Mouse (Mus musculus) gastrocnemius, postnatal 14 days (tissue): ENCODE data around the gene Slc10a1. TPM values are rescaled to one million over a fixed set of nuclear protein-coding genes. Genes with fewer than 3 reads are reported as not detected.

Experiments used
- DNase-seq: peaks from one replicate; pipeline ENCODE4 v3.0.0; 2021; ENCODE audit warnings: mixed read lengths
- intact Hi-C: fragments of 180-260 bp; cut with DNase I; formaldehyde crosslinking; loops from one replicate; pipeline ENCODE4 v1.15.1; 2025; ENCODE audit warnings: low total_unique reads
- long read RNA-seq, 2 experiments: library from polyadenylated mRNA; stranded (forward); transcript quantifications; one replicate each; pipeline ENCODE4 v2.0.0; 2021
- total RNA-seq, 2 experiments: library from RNA; stranded (reverse); gene quantifications; 2 replicates each; pipeline ENCODE4 v1.2.3; 2021

Gene Slc10a1
- total RNA-seq: not detected
- long read RNA-seq, experiment 1: 0 reads
- long read RNA-seq, experiment 2: 0 reads

DNA sequence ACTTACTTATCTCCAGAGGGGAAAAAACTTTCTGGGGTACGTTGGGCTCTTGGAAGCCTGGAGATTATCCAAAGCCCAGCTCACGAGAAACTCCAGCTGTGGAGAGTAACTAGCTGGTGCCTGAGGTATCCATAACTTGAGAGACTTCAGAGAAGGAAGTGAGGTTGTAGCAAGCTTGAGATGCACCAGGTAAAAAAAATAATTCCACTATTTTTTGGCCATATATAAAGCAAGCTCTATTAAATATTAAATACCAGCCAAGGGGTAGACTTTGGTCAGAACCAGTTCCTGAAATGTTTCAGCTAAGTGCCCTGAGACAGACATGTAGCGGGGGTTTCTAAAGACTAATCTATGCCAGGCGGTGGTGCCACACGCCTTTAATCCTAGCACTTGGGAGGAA is at the start of gene Slc10a1:
Slc10a1 (minus strand) TSS at position 101 of the 400 bp plus-strand sequence.
- intact Hi-C loops: no loop called here
- DNase-seq: no peak

DNA sequence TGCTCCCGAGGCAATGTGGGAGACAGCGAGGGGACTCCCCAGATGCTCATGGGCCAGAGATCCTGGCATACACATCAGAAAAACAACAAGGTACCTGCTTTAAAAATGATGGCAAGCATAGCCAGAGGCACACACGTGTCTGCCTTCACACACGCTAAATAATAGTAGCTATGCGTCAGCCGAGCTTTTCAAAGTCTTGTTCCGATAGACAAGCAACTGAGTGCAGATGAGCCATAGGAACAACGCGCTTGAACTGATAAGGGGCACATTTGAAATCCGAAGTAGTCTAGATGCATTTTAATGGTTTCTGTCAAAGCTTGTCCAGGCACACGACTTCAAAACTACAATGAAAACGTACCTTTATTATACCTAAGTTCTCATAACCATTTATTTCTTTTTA is 49.1 kb upstream of the Slc10a1 start:
- DNase-seq: no peak
- intact Hi-C loops: no loop called here

DNA sequence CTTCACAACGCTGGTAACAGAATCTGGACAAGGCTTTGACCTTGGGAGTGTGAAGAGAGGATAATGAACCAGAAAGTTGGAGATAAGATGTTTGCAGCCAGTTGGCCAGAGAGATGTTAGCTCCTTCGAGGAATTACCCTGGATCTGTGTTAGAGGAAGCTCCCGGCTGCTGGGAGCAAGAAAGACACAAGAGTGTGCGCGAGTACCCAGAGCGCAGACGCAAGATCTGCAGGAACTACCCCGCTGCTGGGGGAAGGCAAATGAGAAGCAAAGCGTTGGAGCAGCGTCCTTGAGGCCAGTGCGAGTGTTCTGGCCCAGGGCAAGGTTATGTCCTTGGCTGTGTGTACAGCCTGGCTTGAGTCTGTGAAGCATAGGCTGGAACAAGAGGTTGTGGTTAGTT is 45.0 kb upstream of the Slc10a1 start:
- intact Hi-C loops: no loop called here
- DNase-seq: no peak

DNA sequence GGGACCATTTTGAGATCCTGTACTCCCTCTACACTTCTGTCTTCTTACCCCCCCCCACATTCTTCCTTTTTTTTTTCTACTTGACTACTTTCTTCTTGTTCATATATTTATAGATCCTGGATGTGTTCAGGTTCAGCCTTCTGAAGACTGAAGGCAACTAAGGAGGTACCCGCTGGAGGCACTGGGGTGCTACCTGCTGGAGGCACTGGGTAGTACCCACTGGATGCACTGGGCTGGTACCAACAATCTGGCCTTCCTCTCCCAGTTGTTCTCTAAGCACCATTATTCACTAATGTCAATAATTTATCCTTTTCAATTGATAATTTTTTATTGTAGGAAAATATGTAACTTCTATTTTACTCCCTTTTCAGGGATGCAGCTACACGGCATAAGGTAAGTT is 43.5 kb upstream of the Slc10a1 start:
- intact Hi-C loops: no loop called here
- no peak for DNase-seq

DNA sequence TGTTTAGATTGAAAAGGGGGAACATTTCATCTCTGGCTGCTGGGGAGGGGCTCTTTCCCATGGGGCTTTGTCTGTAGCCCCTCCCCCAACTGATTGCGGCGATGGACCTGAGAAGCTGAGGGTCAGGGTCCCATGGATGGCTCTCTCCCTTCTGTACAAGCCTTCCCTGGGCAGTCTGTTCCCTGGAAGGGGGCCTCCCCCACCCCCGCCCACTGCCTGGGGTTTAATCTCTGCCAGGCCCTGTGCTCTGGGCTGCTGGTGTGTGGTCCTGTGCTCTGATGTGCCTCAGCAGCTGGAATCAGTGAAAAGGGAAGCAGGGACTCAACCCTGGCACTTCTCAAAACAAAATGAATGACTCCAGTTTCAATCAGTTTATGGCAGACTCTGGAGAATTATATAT is 41.3 kb upstream of the Slc10a1 start:
- DNase-seq: no peak
- intact Hi-C loops: no loop called here

DNA sequence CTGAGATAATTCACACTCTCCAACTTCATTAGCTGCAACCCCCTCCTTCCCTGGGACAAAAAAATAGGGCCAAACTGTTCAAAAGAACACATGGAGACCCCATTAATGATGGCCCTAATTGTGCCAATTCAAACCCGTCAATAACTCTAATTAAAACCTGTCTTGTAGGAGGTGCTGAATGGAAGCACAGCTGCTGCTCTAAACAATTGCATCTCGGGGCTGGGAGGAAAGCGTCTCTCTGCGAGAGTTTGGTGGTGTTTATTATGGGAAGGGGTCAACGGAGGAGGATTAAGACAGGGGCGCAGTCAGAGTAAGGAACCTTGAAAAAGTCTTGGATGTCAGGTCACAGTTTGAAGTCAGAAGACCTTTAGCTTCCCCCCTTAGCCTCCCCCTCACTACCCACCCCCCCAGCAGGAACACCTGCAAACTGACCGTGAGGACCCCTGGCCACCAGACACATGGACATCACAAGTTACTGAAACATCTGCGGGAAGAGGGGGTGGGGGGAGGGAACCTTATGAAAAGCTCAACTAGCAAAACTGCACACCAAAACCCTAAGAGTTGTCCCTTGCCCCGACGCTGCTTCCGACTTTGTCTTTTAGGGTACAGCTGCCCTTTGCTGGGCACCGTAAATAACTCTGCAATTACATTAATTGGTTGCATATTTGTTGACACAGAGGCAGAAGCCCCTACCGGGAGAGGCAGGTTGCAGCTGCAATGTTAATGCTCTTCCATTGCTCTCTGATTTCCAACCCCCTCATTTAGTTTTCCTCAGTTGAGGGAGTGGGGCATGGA is 34.5 kb upstream of the Slc10a1 start:
- DNase-seq: no peak
- intact Hi-C loops: no loop called here

DNA sequence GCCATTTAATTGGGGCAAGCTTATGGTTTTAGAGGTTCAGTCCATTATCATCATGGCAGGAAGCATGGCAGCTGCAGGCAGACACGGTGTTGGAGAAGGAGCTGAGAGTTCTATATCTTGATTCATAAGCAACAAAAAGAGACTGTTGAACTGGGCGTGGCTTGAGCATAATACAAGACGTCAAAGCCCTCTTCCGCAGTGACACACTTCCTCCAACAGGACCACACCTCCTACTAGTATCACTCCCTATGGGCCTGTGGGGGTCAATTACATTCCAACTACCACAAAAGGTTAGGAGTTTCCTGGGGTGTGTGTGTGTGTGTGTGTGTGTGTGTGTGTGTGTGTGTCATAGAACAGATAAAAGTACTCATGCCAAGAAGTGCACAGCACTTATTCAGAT is 32.4 kb upstream of the Slc10a1 start:
- intact Hi-C loops: no loop called here

DNA sequence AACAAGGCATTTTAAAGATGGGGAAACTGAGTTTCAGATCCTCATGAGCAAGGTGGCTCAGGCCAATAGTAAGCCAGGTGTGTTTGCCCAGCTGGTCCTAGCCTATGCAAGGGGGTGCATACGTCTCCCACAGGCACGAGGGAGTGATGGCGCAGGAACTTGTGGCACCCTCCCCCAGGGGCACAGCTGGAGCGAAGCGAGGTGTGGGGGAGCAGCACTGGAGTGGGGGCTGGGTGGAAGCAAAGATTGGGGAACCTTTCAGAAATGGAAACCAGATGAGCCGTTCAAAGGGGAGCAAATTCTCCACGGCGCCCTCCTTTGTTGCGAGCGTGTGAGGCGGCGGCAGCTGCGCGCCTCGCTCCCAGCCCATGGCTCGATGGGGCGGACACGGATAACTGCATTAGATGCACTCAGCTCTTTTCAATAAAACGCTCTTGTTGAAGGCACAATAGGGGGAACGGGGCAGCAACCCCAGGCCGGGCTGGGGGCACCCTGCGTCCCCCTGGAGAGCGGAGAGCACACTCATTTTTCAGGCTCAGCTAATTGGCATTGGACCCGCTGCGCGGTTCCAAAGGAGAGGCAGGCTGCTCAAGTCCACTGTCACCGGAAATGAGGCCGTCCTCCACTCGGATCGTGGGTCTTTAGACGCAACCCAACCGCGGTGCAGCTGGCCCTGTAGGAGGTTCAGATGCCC is 30.2 kb upstream of the Slc10a1 start:
- intact Hi-C loops: no loop called here
- DNase-seq: peak; percentile 6

More for the DNA sequence above, 32.4 kb upstream of the Slc10a1 start:
- DNase-seq: no peak

DNA sequence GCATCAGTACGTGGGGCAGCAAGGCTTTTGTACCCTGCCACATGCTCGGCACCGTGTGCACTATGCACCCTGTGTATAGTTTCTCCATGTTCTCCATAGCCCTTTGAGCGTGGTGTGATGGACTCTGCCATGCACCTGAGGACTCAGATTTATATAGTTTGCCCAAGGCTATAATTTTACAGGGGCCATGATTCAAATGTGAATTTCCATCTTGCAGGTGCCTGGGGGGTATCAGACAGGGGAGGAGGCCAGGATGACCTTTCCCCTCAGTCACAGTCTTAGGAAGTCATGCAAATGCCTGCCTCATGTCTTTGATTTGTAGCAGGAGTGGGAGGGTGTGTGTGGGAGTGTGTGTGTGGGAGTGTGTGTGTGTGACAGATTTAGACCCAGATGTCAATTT is 29.1 kb upstream of the Slc10a1 start:
- DNase-seq: no peak
- intact Hi-C loops: no loop called here

DNA sequence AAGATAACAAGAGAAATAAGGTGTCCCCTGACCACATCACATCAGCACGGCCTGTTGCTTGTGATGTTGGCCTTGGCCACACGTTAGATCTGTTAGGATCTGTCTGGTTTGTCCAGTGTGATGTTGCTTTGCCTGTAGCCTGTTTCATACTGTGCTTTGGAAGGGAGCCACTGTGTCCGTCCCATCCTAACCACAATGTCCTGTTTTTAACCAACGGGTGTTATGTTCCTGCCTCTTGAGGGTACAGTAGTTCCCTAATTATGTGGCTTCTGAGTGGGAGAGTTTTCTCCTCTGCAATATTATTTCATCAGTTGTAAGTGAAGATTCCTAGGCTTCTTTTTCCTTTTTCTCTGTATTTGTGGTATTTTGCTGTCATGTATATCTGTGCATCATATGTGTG is 26.8 kb upstream of the Slc10a1 start:
- no peak for DNase-seq
- intact Hi-C loops: no loop called here

DNA sequence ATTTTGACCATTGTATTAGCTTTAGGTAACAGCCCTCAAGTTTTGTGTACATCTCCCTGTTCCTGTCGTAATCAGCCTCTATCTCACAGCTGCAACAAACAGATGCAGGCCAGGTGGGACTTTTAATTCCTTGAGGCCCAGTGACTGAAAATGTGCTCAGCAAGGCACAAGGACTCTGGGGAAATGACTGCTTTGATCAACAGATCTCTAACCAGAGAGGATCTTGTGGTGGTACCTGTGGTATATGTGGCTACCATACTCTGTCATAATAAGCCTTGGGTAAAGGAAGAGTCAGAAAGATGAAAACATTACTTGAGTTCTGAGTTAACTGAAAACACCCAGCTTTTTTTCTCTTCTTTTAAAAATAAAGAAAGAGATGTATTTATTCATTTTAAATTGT is 25.3 kb upstream of the Slc10a1 start:
- intact Hi-C loops: no loop called here
- no peak for DNase-seq

DNA sequence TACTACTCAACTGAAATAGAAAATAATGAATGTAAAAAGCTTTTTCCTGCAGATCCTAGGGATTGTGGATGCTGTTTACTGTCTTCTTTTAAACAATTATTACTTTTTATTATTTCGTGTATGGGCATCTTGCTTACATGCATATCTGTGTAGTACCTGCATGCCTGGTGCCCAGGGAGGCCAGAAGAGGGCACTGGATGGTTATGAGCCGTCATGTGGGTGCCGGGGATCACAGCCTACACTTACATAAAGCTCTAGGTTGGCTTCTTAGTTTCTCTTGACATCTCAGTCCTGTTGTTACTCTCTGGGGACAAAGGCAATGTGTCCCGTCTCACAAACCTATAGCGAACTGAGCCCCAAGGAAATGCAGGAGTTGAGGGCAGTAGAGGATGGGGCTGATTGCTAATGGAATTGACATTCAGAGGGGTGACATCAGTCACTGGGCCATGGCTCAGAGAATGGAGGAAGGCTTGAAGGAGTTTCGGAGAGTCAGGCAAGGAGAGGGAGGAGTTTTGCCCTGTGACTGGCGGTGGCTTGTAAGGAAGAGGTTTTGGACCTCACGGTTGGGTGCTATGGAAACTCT is 24.1 kb upstream of the Slc10a1 start:
- intact Hi-C loops: no loop called here
- DNase-seq: no peak

DNA sequence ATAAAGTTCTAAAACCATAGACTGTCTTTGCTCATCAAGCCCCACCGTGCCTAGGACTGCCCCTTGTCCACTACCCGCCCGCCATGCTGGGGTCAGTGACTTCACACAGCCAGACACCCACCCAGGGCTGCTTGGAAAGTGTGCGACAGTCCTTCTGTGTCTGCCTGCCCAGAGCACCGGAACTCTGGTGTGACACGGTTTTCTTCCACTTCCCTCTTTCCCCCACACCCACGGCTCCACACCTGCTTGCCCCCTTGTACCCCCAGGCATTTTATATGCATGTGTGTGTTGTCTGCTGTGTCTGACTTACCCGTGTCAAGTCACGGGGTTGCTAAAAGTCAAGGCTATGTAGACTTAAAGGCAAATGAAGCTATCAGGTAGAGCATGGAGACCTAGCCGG is 23.3 kb upstream of the Slc10a1 start:
- intact Hi-C loops: no loop called here
- no peak for DNase-seq

DNA sequence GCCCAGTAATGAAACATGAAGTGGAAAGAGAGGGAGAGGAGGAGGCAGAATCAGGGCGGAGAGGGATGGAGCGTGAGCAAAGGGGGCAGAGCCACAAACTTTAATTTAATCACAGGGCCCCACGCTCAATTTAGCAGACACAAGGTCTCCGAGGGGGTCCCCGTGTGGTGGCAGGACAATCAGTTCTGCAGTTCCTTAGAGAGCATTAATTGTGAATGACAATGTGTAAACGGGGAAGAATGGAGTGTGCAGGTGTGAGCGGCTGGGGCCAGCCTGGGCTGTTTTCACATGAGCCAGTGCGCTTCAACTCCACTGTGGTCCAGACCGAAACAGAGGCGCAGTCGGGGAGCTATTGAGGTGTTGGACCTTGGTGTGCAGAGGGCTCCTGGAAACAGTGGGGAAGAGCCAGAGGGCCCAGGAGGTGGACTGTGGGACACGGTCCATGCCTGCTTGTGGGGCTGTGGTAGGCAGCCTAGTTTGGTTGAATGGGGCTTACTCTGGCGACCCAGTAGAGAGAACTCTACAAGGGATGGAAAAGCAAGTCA is 22.5 kb upstream of the Slc10a1 start:
- DNase-seq: no peak
- intact Hi-C loops: no loop called here

DNA sequence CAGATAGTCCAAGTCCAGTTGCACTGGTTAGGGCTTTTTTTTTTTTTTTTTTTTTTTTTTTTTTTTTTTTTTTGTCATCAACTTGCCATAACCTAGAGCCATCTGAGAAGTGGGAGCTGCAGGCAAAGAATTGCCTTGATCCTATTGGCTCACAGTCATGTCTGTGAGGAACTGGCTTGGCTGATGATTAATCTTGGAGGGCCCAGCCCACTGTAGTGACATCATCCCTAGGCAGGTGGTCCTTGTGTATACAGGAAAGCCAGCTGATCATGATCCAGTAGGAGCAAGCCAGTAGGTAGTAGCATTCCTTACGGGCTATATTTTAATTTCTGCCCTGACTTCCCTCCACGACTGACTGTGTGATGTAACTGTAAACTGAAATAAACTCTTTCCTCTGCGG is 19.8 kb upstream of the Slc10a1 start:
- no peak for DNase-seq
- intact Hi-C loops: no loop called here

DNA sequence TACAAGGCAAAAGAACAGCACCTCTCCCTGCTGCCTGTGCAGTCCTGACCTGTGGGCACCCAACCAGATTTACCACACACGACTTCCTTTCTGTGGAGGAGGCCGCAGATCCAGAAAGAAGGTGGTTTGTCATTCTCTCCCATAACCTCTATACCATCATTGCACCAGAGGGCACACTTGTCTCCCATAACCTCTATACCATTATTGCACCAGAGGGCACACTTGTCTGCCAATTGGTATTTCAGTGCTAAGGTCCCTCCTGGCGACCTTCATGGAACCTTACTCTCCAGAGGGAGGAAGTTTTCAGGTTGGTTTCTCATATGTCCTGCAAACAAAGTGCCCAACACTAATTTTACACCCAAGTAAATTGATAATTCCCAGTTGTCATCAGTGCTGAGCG is 18.1 kb upstream of the Slc10a1 start:
- DNase-seq: no peak
- intact Hi-C loops: no loop called here

DNA sequence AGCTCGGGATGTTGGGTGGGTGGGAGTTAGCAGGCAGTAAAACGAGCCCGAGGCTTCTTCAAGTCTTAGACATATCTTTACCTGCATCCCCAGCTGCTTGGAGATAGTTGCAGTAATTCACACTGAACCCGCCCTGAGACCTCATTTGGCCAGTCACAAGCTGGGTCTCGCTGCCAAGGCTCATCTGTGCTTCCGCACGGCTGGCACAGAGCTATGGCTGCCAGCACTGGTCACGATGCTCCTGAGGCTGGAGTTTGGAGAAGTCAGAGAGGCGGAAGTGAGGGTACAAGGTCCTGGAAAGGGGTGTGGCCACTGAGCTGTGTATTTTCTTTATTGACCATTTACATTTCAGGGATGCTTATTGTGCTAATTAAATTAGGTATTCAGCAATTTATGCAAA is 15.2 kb upstream of the Slc10a1 start:
- intact Hi-C loops: loop anchor here (2.0 to 5.0 kb wide), 2 partner anchors 197 to 419 kb away; no protein-coding TSS in a partner anchor

DNA sequence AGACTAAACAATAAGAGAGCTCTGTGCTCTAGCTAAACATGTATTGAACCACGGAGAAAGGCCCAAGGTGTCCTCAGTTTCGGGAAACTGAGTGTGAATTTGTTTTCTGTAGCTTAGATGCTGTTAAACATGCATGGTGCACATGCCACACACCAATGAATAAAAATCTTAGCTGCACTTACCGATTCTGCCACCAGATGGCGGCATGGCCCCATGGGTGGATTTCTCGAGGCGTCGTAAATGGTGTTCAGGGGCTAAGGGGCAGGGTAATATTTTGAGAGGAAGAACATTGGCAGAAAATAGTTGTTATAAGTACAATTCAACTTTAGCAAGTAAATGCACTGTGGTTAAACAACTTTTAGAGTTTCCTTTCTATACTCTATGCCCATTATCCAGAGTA is 13.8 kb upstream of the Slc10a1 start:
- intact Hi-C loops: loop anchor here (2.0 to 5.0 kb wide), 2 partner anchors 198 to 420 kb away; no protein-coding TSS in a partner anchor

More for the DNA sequence above, 15.2 kb upstream of the Slc10a1 start:
- DNase-seq: no peak

DNA sequence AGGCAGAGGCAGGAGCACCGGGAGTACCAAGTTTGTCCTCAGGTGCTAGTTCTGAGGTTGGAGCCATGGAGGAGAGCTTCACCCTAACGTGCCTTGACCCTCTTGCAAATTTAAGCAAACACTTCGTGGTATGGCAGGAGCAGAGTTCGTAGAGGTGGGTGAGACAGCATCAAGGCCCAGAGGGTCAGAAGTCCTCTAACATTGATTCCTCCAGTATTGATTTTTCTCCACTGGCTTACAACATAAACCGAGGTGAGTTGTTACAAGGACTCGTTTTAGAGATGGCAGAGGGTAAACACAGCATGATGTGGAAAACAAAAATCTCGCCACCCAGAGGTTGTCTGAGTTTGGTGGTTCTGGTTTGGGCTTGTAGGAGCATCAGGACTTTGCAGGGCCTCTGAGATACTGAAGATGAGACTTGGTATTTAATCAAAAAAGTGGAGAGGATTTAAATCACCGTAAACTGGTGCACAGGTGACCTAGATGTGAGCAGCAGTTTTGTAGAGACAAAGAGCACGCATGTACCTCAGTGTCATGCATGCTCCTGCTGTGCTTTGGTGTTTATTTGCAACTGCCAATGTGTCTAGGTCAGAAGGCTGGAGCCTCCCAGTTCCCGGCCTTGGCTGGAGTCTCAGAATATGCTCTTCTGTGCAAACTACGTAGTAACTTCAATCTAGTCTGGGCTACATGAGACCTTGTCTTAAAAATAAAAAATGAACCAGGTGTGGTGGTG is 7.6 kb upstream of the Slc10a1 start:
- intact Hi-C loops: no loop called here

More for the DNA sequence above, 13.8 kb upstream of the Slc10a1 start:
- DNase-seq: peak; percentile 32

DNA sequence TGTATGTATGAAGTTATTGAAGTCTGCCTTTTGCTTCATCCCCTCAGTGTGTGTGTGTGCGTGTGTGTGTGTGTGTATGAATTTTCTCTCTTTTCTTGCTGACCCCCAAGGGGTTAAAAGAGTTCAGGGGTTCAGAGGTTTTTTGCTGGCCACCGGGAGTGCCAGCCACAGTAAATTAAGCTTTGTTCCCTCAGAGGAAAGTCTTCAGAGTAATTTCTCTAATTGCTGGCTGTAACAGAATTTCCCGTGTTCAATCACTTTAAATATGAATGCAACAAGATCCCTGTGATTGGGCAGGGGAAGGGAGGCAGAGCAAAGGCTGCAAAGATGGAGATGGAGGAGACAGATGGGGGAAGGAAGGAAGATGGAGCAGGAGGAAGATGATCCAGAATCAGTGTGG is 3.3 kb upstream of the Slc10a1 start:
- no peak for DNase-seq
- intact Hi-C loops: no loop called here

More for the DNA sequence above, 7.6 kb upstream of the Slc10a1 start:
- DNase-seq: no peak
